Mouse (Mus musculus): ENCODE results near the gene Gpsm3. TPM values are rescaled to one million over a fixed set of nuclear protein-coding genes. Genes with fewer than 3 reads are reported as not detected.

The Gpsm3 gene
- polyA plus RNA-seq, 1 experiment = 1.2 TPM

DNA sequence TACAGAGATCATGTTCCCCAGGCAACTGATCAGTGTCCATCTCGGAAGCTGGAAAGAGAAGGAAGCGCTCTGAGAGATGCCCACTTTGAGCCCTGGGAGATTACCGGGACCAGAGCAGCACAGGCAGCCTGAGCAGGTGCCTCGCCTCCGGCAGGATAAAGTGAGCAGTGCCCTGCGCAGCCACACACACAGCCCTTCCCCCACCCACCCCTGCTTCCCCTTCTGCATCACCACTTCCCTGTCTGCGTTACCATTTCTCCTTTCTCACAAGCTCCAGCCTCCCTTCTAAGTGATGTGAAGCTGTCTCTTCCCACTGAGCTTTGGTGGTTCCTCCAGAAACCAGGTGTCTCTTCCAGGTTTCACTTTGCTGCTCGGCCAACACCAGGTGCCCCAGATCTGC lies 28.4 kb upstream of the Gpsm3 start:
- no peaks in the 10 kb centered on the region for H3K79me3 ChIP-seq (ENCODE audit: low read depth)
- no peak overlapping the region for H3K4me3 ChIP-seq (ENCODE audit: insufficient read depth, poor library complexity, severe bottlenecking)
- peaks cover 55% of the 10 kb centered on the region for H3K27me3 ChIP-seq (ENCODE audit: control insufficient read depth, insufficient read depth, insufficient read length)
- H3K36me3 ChIP-seq (ENCODE audit: control insufficient read depth, insufficient read depth) = no peaks in the 10 kb centered on the region
- no peaks in the 10 kb centered on the region for H3K79me2 ChIP-seq (ENCODE audit: control insufficient read depth, insufficient read depth)
- TF ChIP-seq CTCF (IDR thresholded peaks at IDR 0.05; ENCODE audit: control insufficient read depth, insufficient read depth, insufficient read length) (no peak), MYOG (IDR thresholded peaks at IDR 0.05; ENCODE audit: control insufficient read depth, extremely low read depth, insufficient read length) (no peak), MAX (IDR thresholded peaks at IDR 0.05) (no peak), CEBPB (IDR thresholded peaks at IDR 0.05; ENCODE audit: low read depth) (no peak), USF1 (IDR thresholded peaks at IDR 0.05; ENCODE audit: low read depth) (no peak), FOSL1 (IDR thresholded peaks at IDR 0.05; ENCODE audit: insufficient read depth, low read length, poor library complexity, severe bottlenecking) (no peak), MYOD1 (IDR thresholded peaks at IDR 0.05; ENCODE audit: control insufficient read depth, insufficient read length, low read depth) (no peak)
- no peak overlapping the region for H3ac ChIP-seq (ENCODE audit: control insufficient read depth, insufficient read length, low read depth)

- peaks cover 65% of the 10 kb centered on the region for H3K27me3 ChIP-seq (ENCODE audit: control insufficient read depth, insufficient read depth, insufficient read length)
- no peak for TF ChIP-seq USF1 (IDR thresholded peaks at IDR 0.05; ENCODE audit: low read depth)
- no peak for TF ChIP-seq FOSL1 (IDR thresholded peaks at IDR 0.05; ENCODE audit: insufficient read depth, low read length, poor library complexity, severe bottlenecking)
- TF ChIP-seq CEBPB (IDR thresholded peaks at IDR 0.05; ENCODE audit: low read depth) = no peak
- no peak for TF ChIP-seq CTCF (IDR thresholded peaks at IDR 0.05; ENCODE audit: control insufficient read depth, insufficient read depth, insufficient read length)
- no peak for TF ChIP-seq MAX (IDR thresholded peaks at IDR 0.05)
- TF ChIP-seq MYOG (IDR thresholded peaks at IDR 0.05; ENCODE audit: control insufficient read depth, extremely low read depth, insufficient read length) = no peak
- no peak for TF ChIP-seq MYOD1 (IDR thresholded peaks at IDR 0.05; ENCODE audit: control insufficient read depth, insufficient read length, low read depth)
- H3ac ChIP-seq (ENCODE audit: control insufficient read depth, insufficient read length, low read depth) = no peak overlapping the region
- H3K79me3 ChIP-seq (ENCODE audit: low read depth) = no peaks in the 10 kb centered on the region
- H3K36me3 ChIP-seq (ENCODE audit: control insufficient read depth, insufficient read depth) = no peaks in the 10 kb centered on the region
- no peak overlapping the region for H3K4me3 ChIP-seq (ENCODE audit: insufficient read depth, poor library complexity, severe bottlenecking)
- no peaks in the 10 kb centered on the region for H3K79me2 ChIP-seq (ENCODE audit: control insufficient read depth, insufficient read depth)
Observed at GRCm38 (mm10) chr17:34562595-34562994, 27.0 kb upstream of the Gpsm3 start.

GRCm38 (mm10) chr17:34563354-34563753 lies 26.3 kb upstream of the Gpsm3 start:
- TF ChIP-seq MYOD1 (IDR thresholded peaks at IDR 0.05; ENCODE audit: control insufficient read depth, insufficient read length, low read depth) (no peak), MAX (IDR thresholded peaks at IDR 0.05) (no peak), USF1 (IDR thresholded peaks at IDR 0.05; ENCODE audit: low read depth) (no peak), CEBPB (IDR thresholded peaks at IDR 0.05; ENCODE audit: low read depth) (no peak), FOSL1 (IDR thresholded peaks at IDR 0.05; ENCODE audit: insufficient read depth, low read length, poor library complexity, severe bottlenecking) (no peak), MYOG (IDR thresholded peaks at IDR 0.05; ENCODE audit: control insufficient read depth, extremely low read depth, insufficient read length) (no peak), CTCF (IDR thresholded peaks at IDR 0.05; ENCODE audit: control insufficient read depth, insufficient read depth, insufficient read length) (no peak)
- Histone ChIP-seq H3K36me3 (ENCODE audit: control insufficient read depth, insufficient read depth) (no peaks in the 10 kb centered on the region), H3K79me3 (ENCODE audit: low read depth) (no peaks in the 10 kb centered on the region), H3ac (ENCODE audit: control insufficient read depth, insufficient read length, low read depth) (no peak overlapping the region), H3K79me2 (ENCODE audit: control insufficient read depth, insufficient read depth) (no peaks in the 10 kb centered on the region), H3K4me3 (ENCODE audit: insufficient read depth, poor library complexity, severe bottlenecking) (no peak overlapping the region), H3K27me3 (ENCODE audit: control insufficient read depth, insufficient read depth, insufficient read length) (peaks cover 62% of the 10 kb centered on the region)

GRCm38 (mm10) chr17:34564003-34564421 lies 25.6 kb upstream of the Gpsm3 start, which contains the start of gene Notch4:
TSS of gene Notch4 (plus strand) at chr17:34564268.
- Histone ChIP-seq H3ac (ENCODE audit: control insufficient read depth, insufficient read length, low read depth) (no peak within 1 kb of the TSS), H3K79me3 (ENCODE audit: low read depth) (no peaks in the 10 kb centered on the region), H3K4me3 (ENCODE audit: insufficient read depth, poor library complexity, severe bottlenecking) (no peak within 1 kb of the TSS), H3K79me2 (ENCODE audit: control insufficient read depth, insufficient read depth) (no peaks in the 10 kb centered on the region), H3K27me3 (ENCODE audit: control insufficient read depth, insufficient read depth, insufficient read length) (peaks cover 57% of the 10 kb centered on the region), H3K36me3 (ENCODE audit: control insufficient read depth, insufficient read depth) (no peaks in the 10 kb centered on the region)
- no peak for TF ChIP-seq MAX (IDR thresholded peaks at IDR 0.05)
- no peak for TF ChIP-seq FOSL1 (IDR thresholded peaks at IDR 0.05; ENCODE audit: insufficient read depth, low read length, poor library complexity, severe bottlenecking)
- no peak for TF ChIP-seq USF1 (IDR thresholded peaks at IDR 0.05; ENCODE audit: low read depth)
- TF ChIP-seq CEBPB (IDR thresholded peaks at IDR 0.05; ENCODE audit: low read depth) = no peak
- TF ChIP-seq MYOG (IDR thresholded peaks at IDR 0.05; ENCODE audit: control insufficient read depth, extremely low read depth, insufficient read length) = no peak
- TF ChIP-seq MYOD1 (IDR thresholded peaks at IDR 0.05; ENCODE audit: control insufficient read depth, insufficient read length, low read depth) = no peak
- TF ChIP-seq CTCF (IDR thresholded peaks at IDR 0.05; ENCODE audit: control insufficient read depth, insufficient read depth, insufficient read length) = no peak

- Histone ChIP-seq H3K4me3 (ENCODE audit: insufficient read depth, poor library complexity, severe bottlenecking) (no peak overlapping the region), H3K36me3 (ENCODE audit: control insufficient read depth, insufficient read depth) (no peaks in the 10 kb centered on the region), H3K79me3 (ENCODE audit: low read depth) (no peaks in the 10 kb centered on the region), H3ac (ENCODE audit: control insufficient read depth, insufficient read length, low read depth) (no peak overlapping the region), H3K27me3 (ENCODE audit: control insufficient read depth, insufficient read depth, insufficient read length) (peaks cover 52% of the 10 kb centered on the region), H3K79me2 (ENCODE audit: control insufficient read depth, insufficient read depth) (no peaks in the 10 kb centered on the region)
- TF ChIP-seq USF1 (IDR thresholded peaks at IDR 0.05; ENCODE audit: low read depth) = no peak
- TF ChIP-seq MYOD1 (IDR thresholded peaks at IDR 0.05; ENCODE audit: control insufficient read depth, insufficient read length, low read depth) = no peak
- TF ChIP-seq CEBPB (IDR thresholded peaks at IDR 0.05; ENCODE audit: low read depth) = no peak
- TF ChIP-seq MYOG (IDR thresholded peaks at IDR 0.05; ENCODE audit: control insufficient read depth, extremely low read depth, insufficient read length) = no peak
- TF ChIP-seq CTCF (IDR thresholded peaks at IDR 0.05; ENCODE audit: control insufficient read depth, insufficient read depth, insufficient read length) = no peak
Observed at GRCm38 (mm10) chr17:34564796-34565195, 24.8 kb upstream of the Gpsm3 start.

DNA sequence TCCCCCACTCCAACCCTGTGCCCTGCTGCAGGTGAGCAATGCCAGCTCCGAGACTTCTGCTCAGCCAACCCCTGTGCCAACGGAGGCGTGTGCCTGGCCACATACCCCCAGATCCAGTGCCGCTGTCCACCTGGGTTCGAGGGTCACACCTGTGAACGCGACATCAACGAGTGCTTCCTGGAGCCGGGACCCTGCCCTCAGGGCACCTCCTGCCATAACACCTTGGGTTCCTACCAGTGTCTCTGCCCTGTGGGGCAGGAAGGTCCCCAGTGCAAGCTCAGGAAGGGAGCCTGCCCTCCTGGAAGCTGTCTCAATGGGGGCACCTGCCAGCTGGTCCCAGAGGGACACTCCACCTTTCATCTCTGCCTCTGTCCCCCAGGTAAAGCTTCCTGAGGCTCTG lies 22.3 kb upstream of the Gpsm3 start:
- Histone ChIP-seq H3K4me3 (ENCODE audit: insufficient read depth, poor library complexity, severe bottlenecking) (no peak overlapping the region), H3K79me2 (ENCODE audit: control insufficient read depth, insufficient read depth) (no peaks in the 10 kb centered on the region), H3K27me3 (ENCODE audit: control insufficient read depth, insufficient read depth, insufficient read length) (peaks cover 48% of the 10 kb centered on the region), H3K36me3 (ENCODE audit: control insufficient read depth, insufficient read depth) (no peaks in the 10 kb centered on the region), H3ac (ENCODE audit: control insufficient read depth, insufficient read length, low read depth) (no peak overlapping the region), H3K79me3 (ENCODE audit: low read depth) (no peaks in the 10 kb centered on the region)
- TF ChIP-seq FOSL1 (IDR thresholded peaks at IDR 0.05; ENCODE audit: insufficient read depth, low read length, poor library complexity, severe bottlenecking) (no peak), USF1 (IDR thresholded peaks at IDR 0.05; ENCODE audit: low read depth) (no peak), CEBPB (IDR thresholded peaks at IDR 0.05; ENCODE audit: low read depth) (no peak), CTCF (IDR thresholded peaks at IDR 0.05; ENCODE audit: control insufficient read depth, insufficient read depth, insufficient read length) (no peak), MYOD1 (IDR thresholded peaks at IDR 0.05; ENCODE audit: control insufficient read depth, insufficient read length, low read depth) (no peak), MYOG (IDR thresholded peaks at IDR 0.05; ENCODE audit: control insufficient read depth, extremely low read depth, insufficient read length) (no peak), MAX (IDR thresholded peaks at IDR 0.05) (no peak)
